Mouse (Mus musculus) heart, postnatal 4 days (tissue): ENCODE data around the gene Agap3. TPM values are rescaled to one million over a fixed set of nuclear protein-coding genes. Genes with fewer than 3 reads are reported as not detected.

Experiments
- DNase-seq: peaks from one replicate; pipeline ENCODE4 v3.0.0; 2021
- total RNA-seq, 2 experiments: library from RNA; stranded (reverse); gene quantifications; 2 replicates each; pipeline ENCODE4 v1.2.3; 2021

Agap3 gene
- total RNA-seq, 2 experiments from 2014 or later, result 83.4 to 97.4 TPM

DNA sequence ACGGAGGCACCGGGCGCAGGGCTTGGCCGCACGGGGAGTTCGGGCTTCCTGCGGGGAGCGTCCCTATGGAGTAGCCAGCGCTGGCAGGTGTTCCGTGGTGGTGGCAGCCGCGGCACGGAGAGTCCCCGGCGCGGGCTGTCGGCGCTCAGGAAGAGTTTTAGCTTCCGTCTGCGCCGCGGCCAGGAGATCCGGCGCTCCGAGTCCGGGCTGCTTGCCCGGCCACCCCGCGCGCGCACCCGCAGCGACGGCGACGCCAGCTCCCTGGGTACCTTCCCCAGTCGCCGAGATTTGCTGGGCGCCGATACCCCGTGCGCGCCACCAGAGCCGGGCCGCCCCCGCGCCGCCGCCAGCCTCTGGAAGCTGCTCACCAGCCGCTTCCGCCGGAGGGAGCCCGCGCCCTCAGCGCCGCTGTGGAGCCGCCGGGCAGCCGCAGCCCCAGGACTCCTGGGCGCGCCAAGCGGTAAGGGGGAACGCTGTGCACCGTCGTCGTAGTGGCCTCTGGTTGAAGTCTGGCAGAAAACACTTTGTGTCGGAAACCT is 22.8 kb downstream of the Agap3 start:
- peak; percentile 72 for DNase-seq

- no peak for DNase-seq
These were observed 23.7 kb downstream of the Agap3 start for GRCm38 (mm10) chr5:24475476-24476241.

DNA sequence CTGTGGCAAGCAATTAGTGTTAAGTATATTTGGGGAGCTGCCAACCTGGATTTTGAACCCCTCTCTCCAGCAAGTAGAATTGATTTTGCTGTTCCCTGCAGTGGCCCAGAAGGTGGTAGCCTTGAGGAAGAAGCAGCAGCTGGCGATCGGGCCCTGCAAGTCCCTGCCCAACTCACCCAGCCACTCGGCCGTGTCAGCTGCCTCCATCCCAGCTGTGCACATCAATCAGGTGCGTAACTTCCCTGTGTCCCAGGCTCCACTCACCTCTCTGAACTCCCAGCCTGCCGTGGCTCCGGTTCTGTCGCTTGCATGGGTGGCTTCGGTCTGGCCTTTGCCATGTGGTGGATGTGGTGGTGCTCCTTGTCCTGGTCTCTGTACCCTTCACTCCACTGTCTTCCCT is 25.9 kb downstream of the Agap3 start:
- no peak for DNase-seq

DNA sequence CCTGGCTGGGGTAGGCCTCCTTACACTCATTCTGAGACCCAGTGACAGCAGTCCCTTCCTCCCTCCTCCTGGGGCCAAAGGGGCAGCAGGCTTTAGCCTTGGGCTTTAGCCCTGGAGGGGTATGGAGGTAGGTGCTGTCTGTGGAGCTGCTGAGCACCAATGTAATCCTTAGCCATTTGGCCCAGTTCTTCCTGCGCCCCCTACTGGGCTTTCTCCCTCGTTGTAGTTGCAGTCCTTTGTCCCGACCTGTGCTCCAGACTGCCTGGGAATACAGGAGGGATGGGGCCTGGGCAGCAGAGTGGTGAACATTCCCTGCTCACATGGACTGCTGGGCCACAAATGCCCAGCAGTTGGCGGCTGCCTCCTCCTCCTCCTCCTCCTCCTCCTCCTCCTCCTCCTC is 29.7 kb downstream of the Agap3 start:
- DNase-seq, result peak; percentile 82

GRCm38 (mm10) chr5:24482247-24483079 is 30.5 kb downstream of the Agap3 start:
- DNase-seq, result no peak

DNA sequence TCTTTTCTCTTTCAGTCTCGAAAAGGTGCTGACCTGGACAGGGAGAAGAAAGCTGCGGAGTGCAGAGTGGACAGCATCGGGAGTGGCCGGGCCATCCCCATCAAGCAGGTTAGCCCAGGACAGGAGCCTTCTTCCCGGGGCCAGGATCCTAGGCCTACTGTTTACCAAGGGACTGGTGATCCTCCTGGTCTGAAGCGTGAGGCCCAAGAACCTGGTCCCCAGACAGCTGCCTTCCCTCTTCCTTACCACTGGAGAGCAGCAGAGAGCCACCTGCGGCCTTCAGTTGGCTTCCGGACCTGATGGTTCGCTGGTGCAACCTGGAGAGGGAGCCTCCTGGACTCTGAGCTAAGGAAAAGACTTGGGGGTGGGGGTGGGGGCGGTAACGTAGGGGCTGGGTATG is 31.3 kb downstream of the Agap3 start:
- DNase-seq, result peak; percentile 74

- no peak for DNase-seq
These were observed 33.0 kb downstream of the Agap3 start for GRCm38 (mm10) chr5:24484963-24485362.

GRCm38 (mm10) chr5:24486097-24486496 is 34.1 kb downstream of the Agap3 start:
- DNase-seq, result peak; percentile 93

GRCm38 (mm10) chr5:24486738-24487137 is 34.8 kb downstream of the Agap3 start:
- DNase-seq, result no peak

DNA sequence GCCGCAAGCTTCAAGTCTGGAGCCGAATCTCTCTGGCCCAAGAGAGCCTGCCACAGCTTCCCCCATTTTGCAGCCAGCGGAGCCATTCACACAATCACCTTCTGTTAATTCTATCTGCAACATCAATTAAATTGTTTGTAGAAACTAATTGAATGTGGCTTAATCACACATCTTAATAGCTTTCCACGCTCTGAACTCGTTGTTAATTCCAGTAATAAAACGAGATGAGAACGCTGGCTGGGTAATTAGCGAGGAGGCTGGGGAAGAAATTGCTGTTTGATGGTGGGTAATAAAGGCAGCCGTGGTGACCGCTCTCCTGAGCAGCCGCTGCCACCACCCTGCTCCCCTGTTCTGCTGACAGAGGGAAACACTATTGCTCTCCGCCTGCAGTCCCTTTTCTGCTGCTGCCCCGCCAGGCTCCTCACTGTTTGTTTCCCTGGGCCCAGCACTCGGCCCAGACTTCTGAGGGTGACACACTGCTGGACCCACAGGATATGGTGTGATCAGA is 38.5 kb downstream of the Agap3 start:
- no peak for DNase-seq

DNA sequence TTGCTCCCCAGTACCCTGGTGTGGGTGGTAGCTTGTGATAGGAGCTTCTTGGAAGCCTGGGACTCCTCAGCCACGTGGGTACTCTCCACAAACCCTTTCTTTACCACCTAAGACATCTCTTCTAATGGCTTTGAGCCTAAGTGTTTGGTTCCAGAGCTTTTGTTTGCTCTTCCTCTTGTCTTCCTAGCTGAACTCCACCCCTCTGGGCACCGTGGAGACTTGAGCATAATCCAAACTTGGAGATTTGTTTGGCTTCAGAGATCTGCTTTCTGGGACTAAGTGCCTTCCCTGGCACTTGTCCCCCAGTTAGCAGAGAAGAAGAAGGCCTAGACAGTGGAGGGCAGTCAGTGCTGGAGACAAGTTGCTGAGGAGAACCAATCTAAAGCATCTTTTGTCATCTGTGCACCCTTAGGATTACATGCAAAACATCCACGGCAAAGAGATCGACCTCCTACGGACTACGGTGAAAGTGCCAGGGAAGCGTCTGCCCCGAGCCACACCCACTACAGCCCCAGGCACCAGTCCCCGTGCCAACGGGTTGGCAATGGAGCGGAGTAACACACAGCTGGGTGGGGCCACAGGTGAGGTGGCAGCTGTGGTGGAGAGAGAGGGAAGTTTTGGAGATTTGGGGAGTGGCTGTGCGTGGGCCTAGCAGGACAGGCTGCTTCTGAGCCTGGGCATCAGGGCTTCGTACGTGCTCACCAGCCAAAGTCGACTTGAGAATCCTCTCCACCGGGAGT is 40.7 kb downstream of the Agap3 start:
- DNase-seq, result no peak

GRCm38 (mm10) chr5:24495019-24495418 is 43.0 kb downstream of the Agap3 start:
- no peak for DNase-seq

DNA sequence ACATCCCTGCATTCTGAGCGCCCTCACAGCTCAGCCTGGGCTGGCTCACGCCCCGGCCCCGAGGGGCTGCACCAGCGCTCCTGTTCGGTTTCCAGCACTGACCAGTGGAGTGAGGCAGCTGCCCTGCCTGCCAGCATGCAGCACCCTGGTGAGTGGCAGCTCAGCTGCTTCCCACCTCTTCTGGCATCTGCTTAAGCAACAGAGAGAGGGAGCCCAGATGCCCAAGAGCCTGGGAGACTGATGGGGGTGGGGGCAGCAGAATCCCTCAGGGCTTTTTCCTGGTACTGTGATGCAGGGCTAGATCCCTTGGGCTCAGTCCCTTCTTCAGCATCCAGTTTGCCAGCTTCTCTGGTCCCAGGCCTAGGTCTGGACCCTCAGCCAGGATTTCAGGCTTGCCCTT is 44.8 kb downstream of the Agap3 start:
- DNase-seq, result no peak

- DNase-seq, result no peak
These were observed 45.5 kb downstream of the Agap3 start for GRCm38 (mm10) chr5:24497526-24497925.

DNA sequence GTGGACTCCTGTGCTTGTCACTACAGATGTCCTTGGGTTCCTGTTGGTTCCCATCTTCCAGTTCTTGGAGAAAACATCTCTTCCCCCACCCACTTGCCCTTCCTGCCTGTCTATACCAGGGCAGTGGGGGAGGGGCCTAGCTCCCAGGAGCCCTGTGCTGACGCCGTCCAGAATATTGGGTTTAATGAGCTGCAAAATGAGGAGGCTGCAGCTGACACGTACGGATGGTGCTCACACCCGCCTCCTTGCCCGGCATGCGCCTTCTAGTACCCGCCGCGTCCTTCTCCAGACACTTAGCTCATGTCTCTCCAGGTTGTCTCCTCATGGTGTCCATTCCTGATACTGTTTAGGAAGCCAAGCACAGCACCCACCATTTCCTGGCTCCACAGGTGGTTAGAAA is 47.1 kb downstream of the Agap3 start:
- DNase-seq, result no peak

DNA sequence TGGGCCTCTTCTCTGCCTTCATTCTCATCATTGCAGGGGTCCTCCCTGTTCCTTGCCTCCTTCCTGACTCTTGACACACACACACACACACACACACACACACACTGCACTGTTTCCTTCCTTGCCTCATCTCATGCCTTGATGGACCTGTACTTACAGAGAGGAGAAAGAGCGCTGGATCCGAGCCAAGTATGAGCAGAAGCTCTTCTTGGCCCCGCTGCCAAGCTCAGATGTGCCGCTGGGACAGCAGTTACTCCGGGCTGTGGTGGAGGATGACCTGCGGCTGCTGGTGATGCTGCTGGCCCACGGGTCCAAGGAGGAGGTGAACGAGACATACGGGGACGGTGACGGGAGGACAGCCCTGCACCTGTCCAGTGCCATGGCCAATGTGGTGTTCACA is 48.9 kb downstream of the Agap3 start:
- DNase-seq, result no peak

- no peak for DNase-seq
These were observed 50.8 kb downstream of the Agap3 start for GRCm38 (mm10) chr5:24502786-24503185.

GRCm38 (mm10) chr5:24505513-24505912 is 53.5 kb downstream of the Agap3 start:
- no peak for DNase-seq

- no peak for DNase-seq
These were observed 56.4 kb downstream of the Agap3 start for GRCm38 (mm10) chr5:24508406-24508805.

DNA sequence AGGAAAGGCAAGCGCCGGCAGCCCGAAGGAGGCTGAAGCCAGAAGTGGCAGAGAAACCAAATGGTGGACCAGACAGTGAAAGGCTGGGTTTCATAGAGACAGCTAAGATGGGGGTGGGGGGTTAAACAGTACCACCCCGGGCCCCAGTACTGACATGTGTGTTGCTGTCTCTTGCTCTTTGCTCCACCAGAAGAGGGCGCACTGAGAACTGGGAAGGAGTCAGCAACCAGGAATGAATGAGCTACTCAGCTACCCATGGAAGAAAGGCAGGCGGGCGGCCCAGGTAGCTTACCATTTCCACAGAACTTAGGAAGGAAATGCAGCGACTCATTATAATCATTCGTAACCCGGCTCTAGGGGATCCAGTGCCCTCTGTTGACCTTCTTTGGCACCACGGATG is 58.7 kb downstream of the Agap3 start:
- DNase-seq, result peak; percentile 61

DNA sequence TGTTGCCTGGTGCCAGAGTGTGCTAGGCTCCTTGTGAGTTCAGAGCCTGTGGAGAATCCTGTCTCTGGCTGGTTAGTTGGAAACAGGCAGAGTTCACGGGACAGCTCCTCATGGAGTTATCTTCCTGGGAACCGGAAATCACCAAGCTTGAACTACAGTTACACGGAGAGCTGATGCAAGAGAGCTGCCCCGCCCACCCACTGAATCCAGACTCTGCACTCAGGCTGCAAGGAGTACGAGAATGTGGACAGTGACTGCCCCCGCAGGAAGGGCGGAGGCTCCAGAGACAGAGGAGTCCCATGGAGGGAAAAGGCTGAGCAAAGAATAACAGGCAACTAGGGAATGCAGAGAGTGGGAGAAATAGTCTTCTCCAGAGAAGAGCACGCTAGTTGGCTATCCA is 60.3 kb downstream of the Agap3 start:
- peak; percentile 64 for DNase-seq

DNA sequence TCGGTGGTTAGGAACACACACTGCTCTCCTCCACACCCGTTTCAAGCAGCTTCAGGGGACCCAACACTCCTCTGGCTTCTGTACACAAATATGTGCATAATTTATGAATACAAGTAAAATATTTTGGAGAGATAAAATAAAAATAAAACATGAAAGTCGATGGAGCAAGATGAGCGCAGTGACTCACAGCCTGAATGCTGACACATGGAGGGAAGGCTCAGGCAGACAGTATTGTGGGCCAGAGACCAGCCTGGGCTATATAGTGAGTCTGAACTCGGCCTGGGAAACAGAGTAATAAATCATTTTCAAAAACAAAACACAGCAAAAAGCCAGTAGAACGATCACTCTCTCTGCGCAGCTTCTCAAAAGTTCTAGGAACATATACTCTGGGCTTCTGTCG is 69.4 kb downstream of the Agap3 start:
- no peak for DNase-seq

- no peak for DNase-seq
These were observed 71.8 kb downstream of the Agap3 start for GRCm38 (mm10) chr5:24523806-24524205.
